16 mouse cellular contexts compared by ENCODE assay signal in the genomic region with DNA sequence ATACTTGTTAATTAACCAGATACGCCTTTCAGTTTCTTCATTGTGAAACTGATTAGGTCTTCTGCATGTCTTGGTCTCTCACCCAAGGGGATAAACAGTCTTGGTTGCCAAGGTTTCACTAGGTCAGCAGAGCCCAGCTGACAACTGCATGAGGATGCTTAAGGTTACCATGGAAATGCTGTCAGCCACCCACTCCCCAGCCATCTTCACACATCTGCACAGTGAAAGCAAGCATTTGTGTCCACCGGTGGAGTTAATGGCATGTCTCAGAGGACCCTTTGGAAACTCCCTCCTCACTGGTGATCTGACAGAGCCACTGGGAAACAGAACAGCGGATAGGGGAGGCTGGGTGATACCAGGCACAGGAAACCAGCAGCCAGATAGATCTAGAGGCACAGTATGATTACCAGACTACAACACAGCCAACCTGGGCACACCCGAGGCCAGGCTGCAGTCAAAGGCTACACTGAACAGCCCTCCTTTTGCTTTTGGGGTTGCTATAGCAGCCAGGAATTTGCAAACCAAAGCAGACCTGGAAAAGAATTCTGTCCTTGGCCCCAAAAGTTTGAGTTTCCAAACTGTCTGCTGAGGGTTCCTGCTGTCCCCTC. TPM values are rescaled to one million over a fixed set of nuclear protein-coding genes. Genes with fewer than 3 reads are reported as not detected.
DNase-seq lines count a peak whose midpoint lies in the region; ATAC-seq and TF ChIP-seq lines count a peak whose summit lies in the region.
"Had no signal": no experiment of that assay in that cellular context is flagged by ENCODE, and none has a peak within 500 bp of the region (broad histone marks: within the 10 kb centered on the region; RNA-seq: fewer than 3 reads in every experiment).

No protein-coding gene starts in this region.

- dilution Hi-C loops in CH12.LX (cut with MboI; ENCODE audit: extremely low pct_ligation_motif_present, extremely low pct_unique_long_range_greater_than_20kb, low sequenced_read_pairs) = no loop called here

- no peaks in the 10 kb centered on the region for H3K36me3 ChIP-seq in CH12.LX (replicated peaks in 1 of 2; ENCODE audit: control insufficient read depth in 1 of 2, insufficient read depth in 1 of 2, low read length in 1 of 2)
- H3K36me3 ChIP-seq in forebrain, embryonic 14.5 days (ENCODE audit: control insufficient read depth, insufficient read depth, low read length) = no peaks in the 10 kb centered on the region
- H3K36me3 ChIP-seq in midbrain, embryonic 10.5 days = no peaks in the 10 kb centered on the region
- H3K36me3 ChIP-seq: lung, embryonic 15.5 days had no signal

- H3K9me3 ChIP-seq in CH12.LX (replicated peaks; ENCODE audit: low read length) = no peaks in the 10 kb centered on the region
- H3K9me3 ChIP-seq in forebrain, embryonic 14.5 days (replicated peaks; ENCODE audit: control insufficient read depth, low read length) = no peaks in the 10 kb centered on the region
- no peaks in the 10 kb centered on the region for H3K9me3 ChIP-seq in midbrain, embryonic 10.5 days (replicated peaks)
- H3K9me3 ChIP-seq: lung, embryonic 15.5 days had no signal

- no peak overlapping the region; the same call in 1 of the 2 replicates for H3K4me2 ChIP-seq in CH12.LX (ENCODE audit: insufficient read depth, low read depth, poor library complexity, severe bottlenecking)
- H3K4me2 ChIP-seq in forebrain, embryonic 14.5 days (ENCODE audit: low read length) = no peak overlapping the region
- H3K4me2 ChIP-seq: lung, embryonic 15.5 days had no signal

- TF ChIP-seq POLR2A in CH12.LX (IDR thresholded peaks at IDR 0.05; ENCODE audit: low read depth, low read length) = no peak

- H3K27me3 ChIP-seq in CH12.LX (replicated peaks) = peaks cover 2% of the 10 kb centered on the region
- no peaks in the 10 kb centered on the region for H3K27me3 ChIP-seq in forebrain, embryonic 14.5 days (replicated peaks; ENCODE audit: control insufficient read depth, insufficient read depth, low read length)
- H3K27me3 ChIP-seq in midbrain, embryonic 10.5 days (ENCODE audit: low read depth, poor library complexity, severe bottlenecking) = no peaks in the 10 kb centered on the region
- H3K27me3 ChIP-seq: lung, embryonic 15.5 days had no signal

- in situ Hi-C loops in CH12.LX (cut with MboI; ENCODE audit: low pct_ligation_motif_present, low pct_unique_long_range_greater_than_20kb, low sequenced_read_pairs) = no loop called here

- no peak overlapping the region for H3K4me3 ChIP-seq in CH12.LX (replicated peaks in 1 of 3; ENCODE audit: low read depth in 2 of 3, low read length in 2 of 3, poor library complexity in 1 of 3)
- H3K4me3 ChIP-seq in forebrain, embryonic 14.5 days (ENCODE audit: low read depth, low read length) = no peak overlapping the region
- no peak overlapping the region for H3K4me3 ChIP-seq in midbrain, embryonic 10.5 days
- H3K4me3 ChIP-seq: lung, embryonic 15.5 days had no signal

- no peak for TF ChIP-seq EP300 in CH12.LX (IDR thresholded peaks at IDR 0.05; ENCODE audit: low read length)

- no peak for TF ChIP-seq CTCF in CH12.LX (conservative IDR thresholded peaks at IDR 0.05 in 1 of 2, IDR thresholded peaks at IDR 0.05 in 1 of 2; ENCODE audit: low read depth in 2 of 2, low read length in 2 of 2)

- no peaks in the 10 kb centered on the region for H3K79me2 ChIP-seq in CH12.LX (replicated peaks; ENCODE audit: control insufficient read depth, extremely low read depth, insufficient read depth, poor library complexity, severe bottlenecking)

- no peak; the same call in 1 of the 2 replicates for TF ChIP-seq RAD21 in CH12.LX (IDR thresholded peaks at IDR 0.05; ENCODE audit: low read depth, low read length)

- WGBS in forebrain, embryonic 14.5 days = 33% methylated on average over 4 of the region's 4 CpGs
- 34% methylated on average over 4 of the region's 4 CpGs for WGBS in midbrain, embryonic 10.5 days

- H3K27ac ChIP-seq in CH12.LX (ENCODE audit: insufficient read depth, low read depth) = no peak overlapping the region
- no peak overlapping the region for H3K27ac ChIP-seq in forebrain, embryonic 14.5 days (ENCODE audit: low read depth, low read length)
- H3K27ac ChIP-seq in midbrain, embryonic 10.5 days (replicated peaks) = peak overlapping the region; percentile 46; the same call in 1 of the 2 replicates
- H3K27ac ChIP-seq: lung, embryonic 15.5 days had no signal

- peaks cover 2 to 50% of the 10 kb centered on the region in 2 experiments; a peak in 3 of 4 replicates for H3K4me1 ChIP-seq in CH12.LX (ENCODE audit: control insufficient read depth in 1 of 2, insufficient read depth in 2 of 2)
- peaks cover 10% of the 10 kb centered on the region for H3K4me1 ChIP-seq in forebrain, embryonic 14.5 days (ENCODE audit: control insufficient read depth, insufficient read depth, low read length)
- H3K4me1 ChIP-seq in midbrain, embryonic 10.5 days = peaks cover 18% of the 10 kb centered on the region

- no peak overlapping the region for H3K9ac ChIP-seq in CH12.LX (ENCODE audit: insufficient read depth, low read depth)
- H3K9ac ChIP-seq in forebrain, embryonic 14.5 days (ENCODE audit: low read length) = no peak overlapping the region
- H3K9ac ChIP-seq: lung, embryonic 15.5 days had no signal

- peak; percentile 81 for DNase-seq in CH12.LX (ENCODE audit: extremely low read depth)
- peak; percentile 6 for DNase-seq in Muller cell, postnatal 12 days (ENCODE audit: inconsistent ontology term)
- DNase-seq in forebrain, embryonic 14.5 days (ENCODE audit: low spot score) = peak; percentile 46
- peak; percentile 60 for DNase-seq in midbrain, embryonic 10.5 days (ENCODE audit: low spot score)
- no peak for DNase-seq in thymus, postnatal 14 days
- no peak for DNase-seq in adrenal gland, adult 8-10 months
- no peak for DNase-seq in thymus, postnatal 4 days
- no peak for DNase-seq in ovary, postnatal 36 days (ENCODE audit: low spot score)
- DNase-seq: cerebellum, adult 9-11 months; thymus, postnatal 25 days had no signal

- ATAC-seq in forebrain, embryonic 14.5 days = peak; percentile 26; the same call in 1 of the 2 replicates

TF ChIP-seq in CH12.LX, 34 proteins besides CTCF, POLR2A, EP300 and RAD21:
- no peak for TF ChIP-seq MYC (IDR thresholded peaks at IDR 0.05; ENCODE audit: low read depth, low read length)
- TF ChIP-seq GABPA (IDR thresholded peaks at IDR 0.05; ENCODE audit: insufficient replicate concordance, low read depth, low read length) = no peak
- peak; percentile 67; the same call in 1 of the 2 replicates for TF ChIP-seq SIN3A (IDR thresholded peaks at IDR 0.05; ENCODE audit: low read length)
- TF ChIP-seq KAT2A (IDR thresholded peaks at IDR 0.05; ENCODE audit: insufficient replicate concordance, low read length) = no peak
- no peak for TF ChIP-seq NRF1 (IDR thresholded peaks at IDR 0.05; ENCODE audit: low read depth, low read length)
- TF ChIP-seq ETS1 (conservative IDR thresholded peaks at IDR 0.05; ENCODE audit: low read depth, low read length) = peak; percentile 69
- no peak for TF ChIP-seq TCF12 (IDR thresholded peaks at IDR 0.05; ENCODE audit: low read depth, low read length)

RNA-seq across cellular contexts. Expression of gene Gm21915, which starts 1.0 kb away (rescaled TPM):
- not detected in 2 replicates for total RNA-seq in CH12.LX (2012; rRNA removed)
- total RNA-seq in CH12.LX (2014; rRNA removed) = not detected in 2 replicates
- not detected in 2 replicates for polyA plus RNA-seq in CH12.LX (2012; ENCODE audit: insufficient read length, low read depth)
- polyA plus RNA-seq in forebrain, embryonic 14.5 days (2014; fragmentation: Nextera tagmentation; extraction: Ambion mirVana) = not detected in 2 replicates
- not detected in 2 replicates for polyA plus RNA-seq in midbrain, embryonic 10.5 days (2016; fragmentation: Nextera tagmentation; extraction: Ambion mirVana)
- not detected for total RNA-seq in adrenal gland, adult 8-10 months (2022)
- total RNA-seq: adrenal gland, postnatal 36 days; left cerebral cortex, postnatal 10 days; MEL had no signal
- polyA plus RNA-seq: heart, postnatal 0 days; kidney, embryonic 14.5 days; lung, embryonic 15.5 days had no signal

RNA-seq across cellular contexts. Expression of gene Clmp, which starts 14.3 kb away (rescaled TPM):
- total RNA-seq in CH12.LX (2012; rRNA removed) = not detected in 2 replicates
- total RNA-seq in CH12.LX (2014; rRNA removed) = not detected in 2 replicates
- polyA plus RNA-seq in CH12.LX (2012; ENCODE audit: insufficient read length, low read depth) = not detected in 2 replicates
- 45.6 and 51.6 TPM in 2 replicates for polyA plus RNA-seq in forebrain, embryonic 14.5 days (2014; fragmentation: Nextera tagmentation; extraction: Ambion mirVana)
- polyA plus RNA-seq in midbrain, embryonic 10.5 days (2016; fragmentation: Nextera tagmentation; extraction: Ambion mirVana) = 14.7 and 21.0 TPM in 2 replicates
- 10 to 100 TPM in 1 of 4 experiments, 1 to 10 TPM in 3; 3.5 to 10.5 (median 5.9) TPM for total RNA-seq in adrenal gland, adult 8-10 months (2022)
- total RNA-seq: MEL had no signal

Comparison
In these comparisons a context has a peak if more than half of its experiments do, and no peak if none do; other contexts are left out.
1. DNase-seq: peak in CH12.LX (single experiment), Muller cell, postnatal 12 days (single experiment), forebrain, embryonic 14.5 days (single experiment) and midbrain, embryonic 10.5 days (single experiment); none in thymus, postnatal 14 days (single experiment), adrenal gland, adult 8-10 months (single experiment), thymus, postnatal 4 days (single experiment) and ovary, postnatal 36 days (single experiment).
2. RNA of gene Clmp, which starts 14.3 kb away (polyA plus RNA-seq): 45.6 to 51.6 TPM in forebrain, embryonic 14.5 days and 14.7 to 21.0 TPM in midbrain, embryonic 10.5 days; not detected in CH12.LX; every median in the first group is over 10 times any median in the second.